Mouse (Mus musculus) liver, embryonic 13.5 days (tissue): ENCODE data around the gene Enoph1. TPM values are rescaled to one million over a fixed set of nuclear protein-coding genes. Genes with fewer than 3 reads are reported as not detected.

ENCODE experiments used
- ATAC-seq: fragments of 200-750 bp; cut with Nextera tagmentation; 2 replicates; pipeline ENCODE4 v1.8.0; 2017; ENCODE audit warnings: low read depth, mild to moderate bottlenecking, moderate number of reproducible peaks, moderate library complexity
- DNase-seq: peaks from one replicate; pipeline ENCODE4 v3.0.0; 2022
- H3K27ac ChIP-seq: fragments of 300-500 bp; sonication (generic); 2 replicates; pipeline ENCODE4 v1.5.1; 2015; ENCODE audit warnings: moderate library complexity, mild to moderate bottlenecking, inconsistent platforms
- H3K27me3 ChIP-seq: fragments of 300-500 bp; sonication (generic); 2 replicates; pipeline ENCODE4 v1.6.1; 2015; ENCODE audit warnings: mild to moderate bottlenecking, inconsistent platforms
- H3K36me3 ChIP-seq: fragments of 300-500 bp; sonication (generic); 2 replicates; pipeline ENCODE4 v1.6.1; 2015; ENCODE audit warnings: mild to moderate bottlenecking, inconsistent platforms
- H3K4me1 ChIP-seq: fragments of 300-500 bp; sonication (generic); replicated peaks from 2 replicates; pipeline ENCODE4 v1.6.1; 2015; ENCODE audit warnings: inconsistent platforms
- H3K4me2 ChIP-seq: fragments of 300-500 bp; sonication (generic); 2 replicates; pipeline ENCODE4 v1.6.1; 2015; ENCODE audit warnings: inconsistent platforms, mild to moderate bottlenecking, moderate library complexity
- H3K4me3 ChIP-seq: fragments of 300-500 bp; sonication (generic); replicated peaks from 2 replicates; pipeline ENCODE4 v1.5.1; 2015; ENCODE audit warnings: mild to moderate bottlenecking, inconsistent platforms
- H3K9ac ChIP-seq: fragments of 300-500 bp; sonication (generic); 2 replicates; pipeline ENCODE4 v1.6.1; 2015; ENCODE audit warnings: mild to moderate bottlenecking, inconsistent platforms
- H3K9me3 ChIP-seq: fragments of 300-500 bp; sonication (generic); replicated peaks from 2 replicates; pipeline ENCODE4 v1.6.1; 2016; ENCODE audit warnings: inconsistent platforms
- WGBS: fragments of 180-500 bp; shearing (Covaris S2); methylation state at CpG from one replicate; pipeline ENCODE4 v1.1.7; 2015; ENCODE audit not compliant: insufficient replicate concordance; 5-methylcytosine and 5-hydroxymethylcytosine counted together
- polyA plus RNA-seq: library from polyadenylated mRNA; unstranded; fragments of >200 nt; fragmentation: Nextera tagmentation; extraction: Ambion mirVana; gene quantifications from 2 replicates; pipeline ENCODE4 v1.2.1, GENCODE M21; 2015

Gene Enoph1
- 25.8 and 29.3 TPM in 2 replicates for polyA plus RNA-seq

DNA sequence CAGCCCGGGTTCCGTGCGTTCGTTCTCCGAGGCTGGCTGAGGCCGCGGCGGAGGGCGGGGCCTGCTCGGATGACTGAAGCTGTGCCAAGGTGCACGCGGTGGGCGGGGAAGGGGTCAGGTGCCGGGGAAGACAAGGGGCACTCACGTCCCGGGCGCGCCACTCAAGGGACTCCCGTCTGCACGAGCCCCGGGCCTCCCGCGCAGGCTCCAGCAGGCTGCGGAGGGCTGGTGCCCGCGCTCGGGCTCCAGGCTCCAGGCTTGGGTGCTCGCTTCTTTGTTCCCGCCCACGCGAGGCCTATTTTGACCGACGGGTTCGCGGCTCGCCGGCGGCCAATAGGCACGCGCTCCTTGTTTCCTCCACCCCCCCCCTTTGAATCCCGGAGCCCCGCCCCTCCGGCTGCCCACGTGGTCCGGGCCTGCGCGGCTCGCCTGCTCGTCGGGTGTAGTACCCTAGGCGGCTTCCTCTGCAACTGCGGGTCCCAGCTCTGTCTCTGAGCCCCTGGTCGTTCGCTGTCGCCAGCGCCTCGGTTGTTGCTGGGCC, at the start of gene Enoph1, which contains the start of gene Hnrnpdl:
TSS of gene Enoph1 (plus strand) at position 384 of the 541 bp plus-strand sequence.
TSS of gene Hnrnpdl (minus strand) at position 63 of the 541 bp plus-strand sequence.
- Histone ChIP-seq H3K4me3 (peak within 1 kb of the TSS; percentile 92), H3K36me3 (peaks cover 34% of the 10 kb centered on the region), H3K4me2 (peak within 1 kb of the TSS; percentile 99), H3K27me3 (no peaks in the 10 kb centered on the region), H3K27ac (peak within 1 kb of the TSS; percentile 92), H3K9me3 (no peaks in the 10 kb centered on the region), H3K9ac (peak within 1 kb of the TSS; percentile 95), H3K4me1 (peaks cover 62% of the 10 kb centered on the region)
- peak; percentile 81 for ATAC-seq
- DNase-seq, result peak; percentile 90
- WGBS, result under 1% methylated on average over 57 of the region's 57 CpGs

- Histone ChIP-seq H3K4me3 (no peak overlapping the region), H3K9ac (no peak overlapping the region), H3K9me3 (no peaks in the 10 kb centered on the region), H3K27ac (no peak overlapping the region), H3K27me3 (no peaks in the 10 kb centered on the region), H3K36me3 (no peaks in the 10 kb centered on the region), H3K4me2 (no peak overlapping the region), H3K4me1 (no peaks in the 10 kb centered on the region)
- DNase-seq, result no peak
- peak; percentile 70 for ATAC-seq
- 56% methylated on average over 3 of the region's 3 CpGs for WGBS
Observed at GRCm38 (mm10) chr5:99994166-99994565, 45.6 kb upstream of the Enoph1 start.

- ATAC-seq, result peak; percentile 53; the same call in 1 of the 2 replicates
- no peak overlapping the region for H3K4me2 ChIP-seq
Observed at GRCm38 (mm10) chr5:99994680-99995079, 45.1 kb upstream of the Enoph1 start.

GRCm38 (mm10) chr5:100000048-100000447, 39.7 kb upstream of the Enoph1 start:
- no peaks in the 10 kb centered on the region for H3K36me3 ChIP-seq
- no peak overlapping the region for H3K4me2 ChIP-seq
- no peaks in the 10 kb centered on the region for H3K9me3 ChIP-seq
- ATAC-seq (no peak), DNase-seq (no peak)
- H3K27ac ChIP-seq, result no peak overlapping the region
- no peaks in the 10 kb centered on the region for H3K27me3 ChIP-seq
- WGBS, result 63% methylated on average over 7 of the region's 7 CpGs
- peaks cover 26% of the 10 kb centered on the region for H3K4me1 ChIP-seq
- no peak overlapping the region for H3K4me3 ChIP-seq
- H3K9ac ChIP-seq, result no peak overlapping the region

More at GRCm38 (mm10) chr5:99994680-99995079, 45.1 kb upstream of the Enoph1 start:
- 81% methylated on average over 3 of the region's 3 CpGs for WGBS
- Histone ChIP-seq H3K4me3 (no peak overlapping the region), H3K27ac (no peak overlapping the region), H3K4me1 (no peaks in the 10 kb centered on the region), H3K9ac (no peak overlapping the region), H3K36me3 (no peaks in the 10 kb centered on the region), H3K27me3 (no peaks in the 10 kb centered on the region), H3K9me3 (no peaks in the 10 kb centered on the region)
- no peak for DNase-seq

GRCm38 (mm10) chr5:100000500-100000899, 39.3 kb upstream of the Enoph1 start:
- no peak overlapping the region for H3K9ac ChIP-seq
- ATAC-seq, result no peak
- WGBS, result 57% methylated on average over 8 of the region's 8 CpGs
- H3K36me3 ChIP-seq, result no peaks in the 10 kb centered on the region
- no peak overlapping the region for H3K27ac ChIP-seq
- no peak overlapping the region for H3K4me3 ChIP-seq
- no peaks in the 10 kb centered on the region for H3K9me3 ChIP-seq
- no peak for DNase-seq
- H3K27me3 ChIP-seq, result no peaks in the 10 kb centered on the region
- H3K4me1 ChIP-seq, result peaks cover 31% of the 10 kb centered on the region
- no peak overlapping the region for H3K4me2 ChIP-seq

- Histone ChIP-seq H3K4me2 (no peak overlapping the region), H3K9ac (no peak overlapping the region), H3K4me3 (no peak overlapping the region), H3K4me1 (peaks cover 48% of the 10 kb centered on the region), H3K36me3 (no peaks in the 10 kb centered on the region), H3K27ac (no peak overlapping the region), H3K27me3 (no peaks in the 10 kb centered on the region), H3K9me3 (no peaks in the 10 kb centered on the region)
- DNase-seq, result no peak
- 74% methylated on average over 4 of the region's 4 CpGs for WGBS
- ATAC-seq, result no peak
Observed at GRCm38 (mm10) chr5:100003895-100004294, 35.9 kb upstream of the Enoph1 start.

DNA sequence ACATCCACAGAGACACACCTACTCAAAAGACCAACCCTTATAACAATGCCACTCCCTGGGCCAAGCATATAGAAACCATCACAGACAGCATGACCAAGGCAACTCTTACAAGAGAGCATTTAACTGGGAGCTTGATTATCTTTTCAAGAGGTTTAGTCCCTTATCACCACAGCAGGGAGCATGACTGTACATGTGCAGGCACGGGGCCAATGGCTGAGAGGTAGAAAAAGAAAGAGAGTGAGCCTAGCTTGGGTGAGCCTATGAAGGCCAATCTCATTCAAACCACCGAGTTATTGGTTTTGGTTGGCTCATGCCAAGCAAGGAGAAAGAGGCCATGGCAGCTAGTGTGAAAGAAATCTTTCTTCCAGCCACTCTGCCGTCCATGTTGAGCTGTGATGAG, 34.4 kb upstream of the Enoph1 start:
- DNase-seq (no peak), ATAC-seq (peak; percentile 84)
- Histone ChIP-seq H3K27ac (peak overlapping the region; percentile 35), H3K9me3 (no peaks in the 10 kb centered on the region), H3K4me1 (peaks cover 45% of the 10 kb centered on the region), H3K9ac (no peak overlapping the region), H3K4me3 (no peak overlapping the region), H3K4me2 (peak overlapping the region; percentile 6; the same call in 1 of the 2 replicates), H3K36me3 (no peaks in the 10 kb centered on the region), H3K27me3 (no peaks in the 10 kb centered on the region)
- WGBS, result 28% methylated on average over 3 of the region's 3 CpGs

GRCm38 (mm10) chr5:100005896-100006295, 33.9 kb upstream of the Enoph1 start:
- Histone ChIP-seq H3K27ac (peak overlapping the region; percentile 35; the same call in 1 of the 2 replicates), H3K27me3 (no peaks in the 10 kb centered on the region), H3K4me2 (peak overlapping the region; percentile 6; the same call in 1 of the 2 replicates), H3K9me3 (no peaks in the 10 kb centered on the region), H3K9ac (no peak overlapping the region), H3K4me3 (no peak overlapping the region), H3K36me3 (no peaks in the 10 kb centered on the region), H3K4me1 (peaks cover 44% of the 10 kb centered on the region)
- no peak for DNase-seq
- 72% methylated on average over 6 of the region's 6 CpGs for WGBS
- ATAC-seq, result 0 out of 2 replicates have a peak, but pooled peaks have one; percentile 4

DNA sequence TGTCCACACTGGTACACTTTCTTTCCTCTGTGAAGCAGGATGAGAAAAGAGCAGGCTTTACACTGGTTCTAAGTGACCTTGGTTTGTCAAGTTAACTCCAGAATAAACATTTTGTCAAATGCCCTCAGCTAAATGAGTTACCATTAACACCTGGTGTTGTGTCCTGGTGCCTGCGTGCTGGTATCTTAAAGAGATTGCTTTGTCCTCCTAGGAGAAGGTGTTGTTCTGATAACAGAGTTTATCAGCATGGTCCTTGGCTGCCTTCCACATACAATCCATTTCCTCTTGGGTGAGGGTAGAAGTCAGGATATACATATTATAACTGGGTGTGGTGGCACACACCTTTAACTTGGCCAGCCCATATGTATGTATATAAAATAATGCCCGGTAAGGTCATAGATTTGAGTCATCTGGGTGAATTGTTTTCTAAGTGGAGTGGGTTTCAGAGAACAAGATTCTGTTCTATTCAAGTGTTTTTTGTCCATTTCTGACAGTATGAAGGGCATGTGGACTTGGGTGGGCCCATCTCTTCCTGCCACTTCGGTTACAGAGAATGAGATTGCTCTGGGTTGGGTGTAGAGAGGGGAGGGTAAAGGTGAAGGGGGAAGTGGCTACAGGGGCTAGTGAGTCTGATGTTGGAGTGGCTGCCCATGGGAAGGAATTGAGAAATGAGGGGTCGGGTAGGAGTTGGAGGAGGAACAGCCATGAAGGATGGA, 33.3 kb upstream of the Enoph1 start:
- WGBS, result 45% methylated on average over 4 of the region's 4 CpGs
- H3K4me1 ChIP-seq, result peaks cover 38% of the 10 kb centered on the region
- ATAC-seq (peak; percentile 62), DNase-seq (no peak)
- no peaks in the 10 kb centered on the region for H3K9me3 ChIP-seq
- H3K27me3 ChIP-seq, result no peaks in the 10 kb centered on the region
- peak overlapping the region; percentile 35; the same call in 1 of the 2 replicates for H3K27ac ChIP-seq
- no peak overlapping the region for H3K9ac ChIP-seq
- no peaks in the 10 kb centered on the region for H3K36me3 ChIP-seq
- H3K4me3 ChIP-seq, result no peak overlapping the region
- H3K4me2 ChIP-seq, result no peak overlapping the region

DNA sequence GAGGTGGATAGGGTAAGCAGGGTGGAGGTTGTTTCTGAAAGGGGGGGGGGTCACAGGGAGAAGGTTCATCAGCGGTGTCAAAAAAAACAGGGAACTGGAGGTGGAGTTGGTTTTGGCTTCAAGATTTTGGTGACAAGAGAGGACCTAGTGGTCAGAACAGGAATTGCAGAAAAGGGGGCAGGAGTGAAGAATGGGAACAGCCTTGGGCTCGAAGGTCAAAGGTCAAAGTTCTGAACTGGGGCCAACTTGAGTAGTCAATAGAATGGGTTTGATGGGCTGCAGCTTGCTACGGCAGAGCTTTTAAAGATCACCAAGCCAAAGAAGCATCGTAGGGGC, 32.8 kb upstream of the Enoph1 start:
- Histone ChIP-seq H3K9ac (no peak overlapping the region), H3K9me3 (no peaks in the 10 kb centered on the region), H3K4me3 (no peak overlapping the region), H3K4me2 (no peak overlapping the region), H3K36me3 (no peaks in the 10 kb centered on the region), H3K4me1 (peaks cover 38% of the 10 kb centered on the region), H3K27me3 (no peaks in the 10 kb centered on the region), H3K27ac (no peak overlapping the region)
- WGBS, result 81% methylated on average over 4 of the region's 4 CpGs
- DNase-seq, result no peak
- no peak for ATAC-seq

DNA sequence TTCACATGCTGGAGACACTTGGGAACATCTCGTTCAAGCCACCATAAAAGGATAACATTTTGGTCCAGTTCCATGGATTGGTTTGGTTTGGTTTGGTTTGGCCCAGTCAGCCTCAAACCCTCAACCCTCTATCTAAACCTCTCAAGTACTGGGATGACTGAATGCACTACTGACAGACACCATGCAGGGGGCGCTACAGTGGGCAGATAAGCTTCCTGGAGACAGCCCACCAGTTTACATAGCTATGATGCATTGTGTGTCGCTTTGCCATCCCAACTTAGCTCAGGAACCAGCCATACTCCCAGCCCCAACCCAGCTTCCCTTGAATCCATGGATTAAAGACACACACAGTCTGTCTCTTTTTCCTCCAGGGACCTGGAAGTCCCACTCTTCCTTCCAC, 31.3 kb upstream of the Enoph1 start:
- no peaks in the 10 kb centered on the region for H3K27me3 ChIP-seq
- no peak overlapping the region for H3K4me2 ChIP-seq
- no peaks in the 10 kb centered on the region for H3K36me3 ChIP-seq
- H3K9ac ChIP-seq, result no peak overlapping the region
- H3K4me3 ChIP-seq, result no peak overlapping the region
- H3K9me3 ChIP-seq, result no peaks in the 10 kb centered on the region
- no peak overlapping the region for H3K27ac ChIP-seq
- peaks cover 34% of the 10 kb centered on the region for H3K4me1 ChIP-seq
- ATAC-seq (no peak), DNase-seq (no peak)
- WGBS, result 34% methylated on average over 3 of the region's 3 CpGs
